Mouse (Mus musculus): Measurements from ENCODE around the gene Hs6st2. TPM values are rescaled to one million over a fixed set of nuclear protein-coding genes. Genes with fewer than 3 reads are reported as not detected.

Hs6st2 gene
- polyA plus RNA-seq, 1 experiment from 2014 or later, result 27.9 TPM

- Histone ChIP-seq H3K27ac (no peak overlapping the region), H3K27me3 (peaks cover 17% of the 10 kb centered on the region; the same call in 1 of the 2 replicates), H3K9me3 (no peaks in the 10 kb centered on the region), H3K4me2 (no peak overlapping the region), H3K9ac (no peak overlapping the region), H3K4me1 (peaks cover 4% of the 10 kb centered on the region; the same call in 1 of the 2 replicates), H3K4me3 (no peak overlapping the region), H3K36me3 (no peaks in the 10 kb centered on the region)
- WGBS, result 65% methylated on average over 4 of the region's 4 CpGs
- ATAC-seq (ENCODE audit: insufficient number of reproducible peaks, insufficient read depth, low FRiP score, low TSS enrichment, low read depth), result no peak
These were observed 212.2 kb downstream of the Hs6st2 start for GRCm38 (mm10) chrX:51469411-51469810.

DNA sequence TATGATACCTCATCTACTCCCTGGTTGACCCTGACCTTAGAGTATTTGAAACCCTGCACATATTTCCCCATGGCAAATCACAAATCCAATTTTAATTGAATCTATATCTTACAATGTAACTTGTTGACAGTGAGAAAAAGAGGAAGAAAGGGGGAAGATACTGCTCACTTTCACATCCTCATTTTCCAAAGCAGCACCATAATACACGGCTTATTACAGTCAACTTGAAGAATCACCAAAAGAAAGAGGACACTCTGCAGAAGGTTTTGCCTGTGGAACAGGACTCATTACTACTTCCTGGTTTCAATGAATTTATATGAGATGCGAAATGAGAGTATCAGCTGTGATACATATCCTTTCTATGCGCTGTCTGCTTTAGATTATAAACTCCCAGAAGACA is 220.2 kb downstream of the Hs6st2 start:
- H3K27ac ChIP-seq, result no peak overlapping the region
- ATAC-seq (ENCODE audit: insufficient number of reproducible peaks, insufficient read depth, low FRiP score, low TSS enrichment, low read depth), result no peak
- H3K9ac ChIP-seq, result no peak overlapping the region

GRCm38 (mm10) chrX:51443366-51443765 is 238.3 kb downstream of the Hs6st2 start:
- Histone ChIP-seq H3K27me3 (no peaks in the 10 kb centered on the region), H3K9ac (no peak overlapping the region), H3K4me1 (no peaks in the 10 kb centered on the region), H3K27ac (no peak overlapping the region), H3K4me2 (no peak overlapping the region), H3K36me3 (no peaks in the 10 kb centered on the region), H3K4me3 (no peak overlapping the region), H3K9me3 (no peaks in the 10 kb centered on the region)
- ATAC-seq (ENCODE audit: insufficient number of reproducible peaks, insufficient read depth, low FRiP score, low TSS enrichment, low read depth), result no peak
- WGBS, result 60% methylated on average over 4 of the region's 4 CpGs

More for the DNA sequence above, 220.2 kb downstream of the Hs6st2 start:
- no peaks in the 10 kb centered on the region for H3K4me1 ChIP-seq
- 60% methylated on average over 3 of the region's 3 CpGs for WGBS
- no peaks in the 10 kb centered on the region for H3K9me3 ChIP-seq
- H3K36me3 ChIP-seq, result no peaks in the 10 kb centered on the region
- H3K4me2 ChIP-seq, result no peak overlapping the region
- no peak overlapping the region for H3K4me3 ChIP-seq
- H3K27me3 ChIP-seq, result peaks cover 16% of the 10 kb centered on the region

GRCm38 (mm10) chrX:51431706-51432105 is 249.9 kb downstream of the Hs6st2 start:
- WGBS, result 69% methylated on average over 3 of the region's 3 CpGs
- H3K9ac ChIP-seq, result no peak overlapping the region
- no peak overlapping the region for H3K4me2 ChIP-seq
- no peaks in the 10 kb centered on the region for H3K36me3 ChIP-seq
- no peak overlapping the region for H3K27ac ChIP-seq
- no peak for ATAC-seq (ENCODE audit: insufficient number of reproducible peaks, insufficient read depth, low FRiP score, low TSS enrichment, low read depth)
- no peak overlapping the region for H3K4me3 ChIP-seq
- H3K9me3 ChIP-seq, result no peaks in the 10 kb centered on the region
- H3K27me3 ChIP-seq, result no peaks in the 10 kb centered on the region; the same call in 1 of the 2 replicates
- H3K4me1 ChIP-seq, result no peaks in the 10 kb centered on the region

- WGBS, result 73% methylated on average over 5 of the region's 5 CpGs
- no peaks in the 10 kb centered on the region for H3K36me3 ChIP-seq
- H3K9ac ChIP-seq, result no peak overlapping the region
- H3K4me1 ChIP-seq, result no peaks in the 10 kb centered on the region
- no peak overlapping the region for H3K27ac ChIP-seq
- H3K9me3 ChIP-seq, result no peaks in the 10 kb centered on the region
- H3K27me3 ChIP-seq, result peaks cover 6% of the 10 kb centered on the region; the same call in 1 of the 2 replicates
- ATAC-seq (ENCODE audit: insufficient number of reproducible peaks, insufficient read depth, low FRiP score, low TSS enrichment, low read depth), result no peak
- H3K4me2 ChIP-seq, result no peak overlapping the region
- no peak overlapping the region for H3K4me3 ChIP-seq
These were observed 256.6 kb downstream of the Hs6st2 start for GRCm38 (mm10) chrX:51425031-51425430.

DNA sequence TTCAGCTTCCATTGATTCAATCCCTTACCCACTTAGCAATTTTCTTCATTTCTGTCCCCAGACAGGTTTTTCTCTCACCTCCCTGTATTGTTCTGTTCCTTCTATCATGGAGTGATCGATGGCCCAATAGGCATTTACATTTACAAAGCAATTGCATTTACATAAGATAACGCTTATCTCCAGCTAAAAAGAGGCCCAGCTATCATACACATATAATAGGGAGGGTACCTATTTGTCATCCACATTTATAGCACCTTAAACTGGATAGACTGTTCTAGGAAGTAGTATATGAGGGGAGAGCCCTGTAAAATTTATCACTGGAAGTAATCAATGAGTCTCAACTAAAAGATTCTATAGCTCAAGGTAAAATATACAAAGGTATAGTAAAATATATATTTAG is 271.4 kb downstream of the Hs6st2 start:
- Histone ChIP-seq H3K4me2 (no peak overlapping the region), H3K9ac (no peak overlapping the region), H3K4me1 (no peaks in the 10 kb centered on the region), H3K4me3 (no peak overlapping the region), H3K36me3 (no peaks in the 10 kb centered on the region), H3K27me3 (peaks cover 6% of the 10 kb centered on the region), H3K9me3 (no peaks in the 10 kb centered on the region), H3K27ac (no peak overlapping the region)
- WGBS, result 83% methylated on average over 2 of the region's 2 CpGs
- ATAC-seq (ENCODE audit: insufficient number of reproducible peaks, insufficient read depth, low FRiP score, low TSS enrichment, low read depth), result no peak

GRCm38 (mm10) chrX:51397457-51397856 is 284.2 kb downstream of the Hs6st2 start:
- H3K9me3 ChIP-seq, result no peaks in the 10 kb centered on the region
- no peak overlapping the region for H3K9ac ChIP-seq
- H3K4me1 ChIP-seq, result peaks cover 4% of the 10 kb centered on the region; the same call in 1 of the 2 replicates
- H3K4me3 ChIP-seq, result no peak overlapping the region
- no peaks in the 10 kb centered on the region for H3K36me3 ChIP-seq
- no peak overlapping the region for H3K4me2 ChIP-seq
- no peak for ATAC-seq (ENCODE audit: insufficient number of reproducible peaks, insufficient read depth, low FRiP score, low TSS enrichment, low read depth)
- H3K27me3 ChIP-seq, result peaks cover 6% of the 10 kb centered on the region; the same call in 1 of the 2 replicates
- no peak overlapping the region for H3K27ac ChIP-seq

DNA sequence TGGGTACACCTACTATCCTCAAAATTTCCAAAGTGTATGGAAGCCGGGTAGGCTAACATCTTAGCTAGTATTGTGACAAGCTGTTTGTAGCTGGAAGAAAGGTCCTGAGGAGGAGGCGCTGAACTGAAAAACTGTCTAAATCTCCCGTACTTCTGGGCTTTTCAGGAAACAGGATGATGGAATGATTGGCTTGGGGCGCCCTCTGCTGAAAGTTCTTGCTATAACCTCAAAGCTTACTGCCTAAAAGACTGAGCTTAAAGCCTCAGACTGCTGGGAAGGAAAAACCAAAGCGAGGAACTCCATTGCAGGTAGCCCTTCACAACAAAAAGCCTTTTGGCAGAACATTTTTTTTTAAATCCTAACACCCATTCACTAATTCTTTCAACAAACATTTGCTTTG is 307.0 kb downstream of the Hs6st2 start:
- Histone ChIP-seq H3K9ac (no peak overlapping the region), H3K27ac (no peak overlapping the region), H3K4me2 (no peak overlapping the region), H3K4me3 (no peak overlapping the region), H3K27me3 (peaks cover 5% of the 10 kb centered on the region; the same call in 1 of the 2 replicates), H3K4me1 (no peaks in the 10 kb centered on the region), H3K9me3 (no peaks in the 10 kb centered on the region), H3K36me3 (no peaks in the 10 kb centered on the region)
- WGBS, result 13% methylated on average over 5 of the region's 5 CpGs
- ATAC-seq (ENCODE audit: insufficient number of reproducible peaks, insufficient read depth, low FRiP score, low TSS enrichment, low read depth), result no peak

- Histone ChIP-seq H3K4me3 (no peak overlapping the region), H3K9me3 (no peaks in the 10 kb centered on the region), H3K27me3 (peaks cover 5% of the 10 kb centered on the region; the same call in 1 of the 2 replicates), H3K36me3 (no peaks in the 10 kb centered on the region), H3K4me2 (no peak overlapping the region), H3K4me1 (no peaks in the 10 kb centered on the region), H3K27ac (no peak overlapping the region), H3K9ac (no peak overlapping the region)
- WGBS, result 39% methylated on average over 5 of the region's 5 CpGs
- no peak for ATAC-seq (ENCODE audit: insufficient number of reproducible peaks, insufficient read depth, low FRiP score, low TSS enrichment, low read depth)
These were observed 309.0 kb downstream of the Hs6st2 start for GRCm38 (mm10) chrX:51372477-51373239.

DNA sequence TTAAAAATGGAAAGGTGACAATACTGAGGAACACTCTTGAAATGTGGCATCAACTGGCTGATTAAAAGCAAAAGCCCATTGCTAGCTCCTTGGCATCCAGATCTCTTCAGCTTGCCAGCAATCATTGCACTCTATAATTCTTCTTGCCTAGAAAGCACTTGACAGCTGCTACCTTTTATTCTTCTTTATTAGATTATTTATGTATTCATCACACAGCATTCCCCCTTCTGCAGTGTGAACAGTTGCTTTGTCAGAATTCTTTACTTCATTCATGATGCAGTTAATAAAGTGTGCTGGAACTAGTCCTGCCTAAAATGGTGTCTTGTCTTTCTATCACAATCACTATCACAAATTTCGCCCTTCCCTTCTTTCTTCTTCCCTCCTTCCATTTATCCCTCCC is 332.0 kb downstream of the Hs6st2 start:
- no peak overlapping the region for H3K9ac ChIP-seq
- WGBS, result 77% methylated on average over 1 of the region's 1 CpGs
- no peaks in the 10 kb centered on the region for H3K9me3 ChIP-seq
- no peak overlapping the region for H3K4me2 ChIP-seq
- H3K4me3 ChIP-seq, result no peak overlapping the region
- no peak overlapping the region for H3K27ac ChIP-seq
- peaks cover 5% of the 10 kb centered on the region; the same call in 1 of the 2 replicates for H3K27me3 ChIP-seq
- ATAC-seq (ENCODE audit: insufficient number of reproducible peaks, insufficient read depth, low FRiP score, low TSS enrichment, low read depth), result no peak
- H3K36me3 ChIP-seq, result no peaks in the 10 kb centered on the region
- no peaks in the 10 kb centered on the region for H3K4me1 ChIP-seq

DNA sequence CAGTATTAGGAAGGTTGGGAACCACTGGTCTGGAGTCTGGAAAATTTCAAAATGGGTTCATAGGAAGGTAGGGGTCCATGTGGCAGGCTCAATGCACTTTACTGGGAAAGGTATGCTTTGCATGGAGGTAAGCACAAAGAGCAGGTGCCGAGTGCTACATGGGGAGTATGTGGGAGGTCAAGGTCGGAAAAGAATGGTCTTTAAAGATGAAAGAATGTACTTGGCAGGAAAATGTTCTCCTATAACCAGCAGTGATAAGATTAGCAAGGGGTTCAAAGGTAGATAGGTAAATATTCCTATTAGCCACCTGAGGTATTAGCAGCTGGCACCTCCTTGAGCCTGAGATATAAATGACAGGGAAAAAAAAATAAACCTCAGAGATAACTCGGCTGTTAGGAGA is 338.1 kb downstream of the Hs6st2 start:
- Histone ChIP-seq H3K27me3 (peaks cover 11% of the 10 kb centered on the region; the same call in 1 of the 2 replicates), H3K36me3 (no peaks in the 10 kb centered on the region), H3K9me3 (no peaks in the 10 kb centered on the region), H3K4me2 (no peak overlapping the region), H3K4me3 (no peak overlapping the region), H3K27ac (no peak overlapping the region), H3K4me1 (no peaks in the 10 kb centered on the region), H3K9ac (no peak overlapping the region)
- 67% methylated on average over 3 of the region's 3 CpGs for WGBS
- no peak for ATAC-seq (ENCODE audit: insufficient number of reproducible peaks, insufficient read depth, low FRiP score, low TSS enrichment, low read depth)
